Mouse (Mus musculus) kidney, embryonic 14.5 days (tissue): ENCODE data around the gene Ppp1r2. TPM values are rescaled to one million over a fixed set of nuclear protein-coding genes. Genes with fewer than 3 reads are reported as not detected.

Source experiments
- ATAC-seq: fragments of 200-750 bp; cut with Nextera tagmentation; 2 replicates; pipeline ENCODE4 v1.8.0; 2017; ENCODE audit warnings: moderate number of reproducible peaks, mild to moderate bottlenecking, moderate TSS enrichment, moderate library complexity; ENCODE audit not compliant: low FRiP score, low TSS enrichment
- H3K27ac ChIP-seq: fragments of 300-500 bp; sonication (generic); 2 replicates; pipeline ENCODE4 v1.5.1; 2014; ENCODE audit warnings: low read depth, mild to moderate bottlenecking, low read length, moderate library complexity, mixed read lengths
- H3K27me3 ChIP-seq: fragments of 300-500 bp; sonication (generic); 2 replicates; pipeline ENCODE4 v1.6.1; 2014; ENCODE audit warnings: mild to moderate bottlenecking, low read length; ENCODE audit not compliant: control insufficient read depth, insufficient read depth
- H3K36me3 ChIP-seq: fragments of 300-500 bp; sonication (generic); 2 replicates; pipeline ENCODE4 v1.6.1; 2014; ENCODE audit warnings: low read length, mixed read lengths; ENCODE audit not compliant: control insufficient read depth, insufficient read depth
- H3K4me1 ChIP-seq: fragments of 300-500 bp; sonication (generic); 2 replicates; pipeline ENCODE4 v1.6.1; 2014; ENCODE audit warnings: low read length, mixed read lengths; ENCODE audit not compliant: control insufficient read depth, insufficient read depth
- H3K4me2 ChIP-seq: fragments of 300-500 bp; sonication (generic); replicated peaks from 2 replicates; pipeline ENCODE4 v1.6.1; 2014; ENCODE audit warnings: low read depth, mild to moderate bottlenecking, low read length
- H3K4me3 ChIP-seq: fragments of 300-500 bp; sonication (generic); 2 replicates; pipeline ENCODE4 v1.5.1; 2014; ENCODE audit warnings: mild to moderate bottlenecking, low read length
- H3K9ac ChIP-seq: fragments of 300-500 bp; sonication (generic); 2 replicates; pipeline ENCODE4 v1.6.1; 2014; ENCODE audit warnings: low read depth, mild to moderate bottlenecking, low read length, moderate library complexity
- H3K9me3 ChIP-seq: fragments of 300-500 bp; sonication (generic); 2 replicates; pipeline ENCODE4 v1.6.1; 2016; ENCODE audit warnings: low read length; ENCODE audit not compliant: control insufficient read depth
- WGBS: fragments of 180-500 bp; shearing (Covaris S2); extraction: QIAGEN DNeasy Blood & Tissue Kit; methylation state at CpG from one replicate; pipeline ENCODE4 v1.1.7; 2014; 5-methylcytosine and 5-hydroxymethylcytosine counted together
- polyA plus RNA-seq: library from polyadenylated mRNA; unstranded; fragments of >200 nt; fragmentation: Nextera tagmentation; extraction: Ambion mirVana; gene quantifications from 2 replicates; pipeline ENCODE4 v1.2.1, GENCODE M21; 2014

Ppp1r2 gene
- polyA plus RNA-seq, 1 experiment from 2014 or later, result 98.6 TPM

GRCm38 (mm10) chr16:31299164-31299959 lies 24.3 kb upstream of the Ppp1r2 start:
- Histone ChIP-seq H3K4me2 (no peak overlapping the region), H3K36me3 (no peaks in the 10 kb centered on the region), H3K9ac (no peak overlapping the region), H3K9me3 (no peaks in the 10 kb centered on the region), H3K4me3 (no peak overlapping the region), H3K27ac (no peak overlapping the region), H3K4me1 (peaks cover 20% of the 10 kb centered on the region), H3K27me3 (no peaks in the 10 kb centered on the region)
- WGBS, result 28% methylated on average over 11 of the region's 11 CpGs
- peak; percentile 40; the same call in 1 of the 2 replicates for ATAC-seq

- Histone ChIP-seq H3K9me3 (no peaks in the 10 kb centered on the region), H3K4me1 (peaks cover 23% of the 10 kb centered on the region), H3K4me3 (no peak overlapping the region), H3K9ac (no peak overlapping the region), H3K27ac (no peak overlapping the region), H3K36me3 (no peaks in the 10 kb centered on the region), H3K4me2 (no peak overlapping the region), H3K27me3 (no peaks in the 10 kb centered on the region)
- 93% methylated on average over 7 of the region's 7 CpGs for WGBS
- ATAC-seq, result no peak
Observed at GRCm38 (mm10) chr16:31297113-31297512, 22.0 kb upstream of the Ppp1r2 start.

- H3K27me3 ChIP-seq, result no peaks in the 10 kb centered on the region
- H3K4me2 ChIP-seq, result no peak overlapping the region
- 0 out of 2 replicates have a peak, but pooled peaks cover 3% of the 10 kb centered on the region for H3K4me1 ChIP-seq
- H3K27ac ChIP-seq, result no peak overlapping the region
- no peak for ATAC-seq
- H3K9me3 ChIP-seq, result no peaks in the 10 kb centered on the region
- no peak overlapping the region for H3K9ac ChIP-seq
- H3K4me3 ChIP-seq, result no peak overlapping the region
- H3K36me3 ChIP-seq, result no peaks in the 10 kb centered on the region
- 52% methylated on average over 4 of the region's 4 CpGs for WGBS
Observed at GRCm38 (mm10) chr16:31293761-31294160, 18.7 kb upstream of the Ppp1r2 start.

GRCm38 (mm10) chr16:31290751-31291365 lies 15.8 kb upstream of the Ppp1r2 start:
- 0 out of 2 replicates have a peak, but pooled peaks cover 3% of the 10 kb centered on the region for H3K4me1 ChIP-seq
- H3K4me2 ChIP-seq, result no peak overlapping the region
- no peaks in the 10 kb centered on the region for H3K36me3 ChIP-seq
- no peak overlapping the region for H3K27ac ChIP-seq
- no peaks in the 10 kb centered on the region for H3K27me3 ChIP-seq
- H3K9ac ChIP-seq, result no peak overlapping the region
- no peak overlapping the region for H3K4me3 ChIP-seq
- no peaks in the 10 kb centered on the region for H3K9me3 ChIP-seq
- 75% methylated on average over 7 of the region's 7 CpGs for WGBS
- ATAC-seq, result no peak

GRCm38 (mm10) chr16:31290281-31290680 lies 15.2 kb upstream of the Ppp1r2 start:
- H3K4me3 ChIP-seq, result no peak overlapping the region
- H3K9ac ChIP-seq, result no peak overlapping the region
- H3K9me3 ChIP-seq, result no peaks in the 10 kb centered on the region
- H3K27me3 ChIP-seq, result no peaks in the 10 kb centered on the region
- WGBS, result 31% methylated on average over 10 of the region's 10 CpGs
- H3K36me3 ChIP-seq, result no peaks in the 10 kb centered on the region
- H3K4me2 ChIP-seq, result no peak overlapping the region
- no peak overlapping the region; the same call in 1 of the 2 replicates for H3K27ac ChIP-seq
- peak; percentile 76 for ATAC-seq
- 0 out of 2 replicates have a peak, but pooled peaks cover 3% of the 10 kb centered on the region for H3K4me1 ChIP-seq

- Histone ChIP-seq H3K9me3 (no peaks in the 10 kb centered on the region), H3K9ac (no peak overlapping the region), H3K27me3 (no peaks in the 10 kb centered on the region), H3K27ac (no peak overlapping the region), H3K36me3 (no peaks in the 10 kb centered on the region), H3K4me1 (0 out of 2 replicates have a peak, but pooled peaks cover 3% of the 10 kb centered on the region), H3K4me3 (no peak overlapping the region), H3K4me2 (no peak overlapping the region)
- ATAC-seq, result no peak
- WGBS, result 83% methylated on average over 3 of the region's 3 CpGs
Observed at GRCm38 (mm10) chr16:31287712-31288111, 12.6 kb upstream of the Ppp1r2 start.

GRCm38 (mm10) chr16:31286801-31287488 lies 11.9 kb upstream of the Ppp1r2 start:
- H3K4me3 ChIP-seq, result no peak overlapping the region
- WGBS, result 92% methylated on average over 11 of the region's 11 CpGs
- H3K9me3 ChIP-seq, result no peaks in the 10 kb centered on the region
- no peak overlapping the region for H3K4me2 ChIP-seq
- H3K4me1 ChIP-seq, result no peaks in the 10 kb centered on the region
- H3K27ac ChIP-seq, result no peak overlapping the region
- H3K27me3 ChIP-seq, result no peaks in the 10 kb centered on the region
- ATAC-seq, result no peak
- no peak overlapping the region for H3K9ac ChIP-seq
- H3K36me3 ChIP-seq, result no peaks in the 10 kb centered on the region

- H3K9ac ChIP-seq, result no peak overlapping the region
- H3K4me1 ChIP-seq, result peaks cover 7% of the 10 kb centered on the region; the same call in 1 of the 2 replicates
- no peaks in the 10 kb centered on the region for H3K36me3 ChIP-seq
- H3K4me2 ChIP-seq, result no peak overlapping the region
- WGBS, result 86% methylated on average over 2 of the region's 2 CpGs
- no peak overlapping the region for H3K4me3 ChIP-seq
- H3K27me3 ChIP-seq, result no peaks in the 10 kb centered on the region
- no peaks in the 10 kb centered on the region for H3K9me3 ChIP-seq
- H3K27ac ChIP-seq, result no peak overlapping the region
- ATAC-seq, result no peak
Observed at GRCm38 (mm10) chr16:31281981-31282380, 6.9 kb upstream of the Ppp1r2 start.
